Mouse (Mus musculus): ENCODE results near the gene Rfpl4.
"Not testable (repeated sequence)": the region's sequence is repeated elsewhere in the genome, so short reads cannot be mapped to it uniquely, and the experiment has no call there.

Rfpl4 gene

DNA sequence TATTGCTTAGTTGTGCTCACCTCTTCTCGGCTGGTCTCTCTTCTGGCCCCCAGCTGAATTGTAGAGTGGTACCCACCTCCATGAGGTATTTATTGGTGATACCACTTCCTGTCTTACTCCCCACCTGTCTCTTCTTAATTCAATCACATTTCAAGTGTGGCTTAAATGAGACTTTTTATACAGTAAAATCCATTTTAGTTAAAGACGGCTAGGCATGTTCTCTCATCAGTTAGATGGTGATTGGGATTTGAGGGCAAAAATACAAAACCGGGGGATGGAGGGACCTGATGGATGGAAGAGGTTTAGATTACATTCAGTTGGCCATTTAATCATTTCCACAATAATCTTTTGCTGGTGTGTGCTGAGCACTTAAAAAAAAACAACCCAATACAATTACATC is at the start of gene Rfpl4:
TSS of gene Rfpl4 (minus strand) at position 101 of the 400 bp plus-strand sequence.
- no peak for DNase-seq

DNA sequence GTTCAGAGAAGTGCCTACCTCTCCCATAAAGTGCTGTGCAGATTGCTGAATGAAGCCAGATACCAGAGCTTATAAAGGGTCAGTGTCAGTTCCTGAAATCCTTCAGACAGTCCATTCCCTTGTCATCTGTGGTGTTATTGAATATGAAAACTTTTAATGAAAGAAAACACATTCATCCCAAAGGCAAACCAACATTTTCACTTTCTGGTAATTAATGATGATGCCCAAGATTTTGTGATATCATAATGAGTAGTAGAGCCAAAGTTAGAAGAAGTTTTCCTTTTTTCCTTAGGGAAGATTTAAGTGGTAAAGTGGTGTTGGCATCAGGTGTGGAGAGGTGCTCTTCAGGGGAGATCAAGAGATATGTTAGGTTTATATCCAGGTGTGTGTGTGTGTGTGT is 32.8 kb upstream of the Rfpl4 start, which contains the start of gene Vmn1r55:
TSS of gene Vmn1r55 (minus strand) at position 101 of the 400 bp plus-strand sequence.
- DNase-seq, result not testable (repeated sequence)

DNA sequence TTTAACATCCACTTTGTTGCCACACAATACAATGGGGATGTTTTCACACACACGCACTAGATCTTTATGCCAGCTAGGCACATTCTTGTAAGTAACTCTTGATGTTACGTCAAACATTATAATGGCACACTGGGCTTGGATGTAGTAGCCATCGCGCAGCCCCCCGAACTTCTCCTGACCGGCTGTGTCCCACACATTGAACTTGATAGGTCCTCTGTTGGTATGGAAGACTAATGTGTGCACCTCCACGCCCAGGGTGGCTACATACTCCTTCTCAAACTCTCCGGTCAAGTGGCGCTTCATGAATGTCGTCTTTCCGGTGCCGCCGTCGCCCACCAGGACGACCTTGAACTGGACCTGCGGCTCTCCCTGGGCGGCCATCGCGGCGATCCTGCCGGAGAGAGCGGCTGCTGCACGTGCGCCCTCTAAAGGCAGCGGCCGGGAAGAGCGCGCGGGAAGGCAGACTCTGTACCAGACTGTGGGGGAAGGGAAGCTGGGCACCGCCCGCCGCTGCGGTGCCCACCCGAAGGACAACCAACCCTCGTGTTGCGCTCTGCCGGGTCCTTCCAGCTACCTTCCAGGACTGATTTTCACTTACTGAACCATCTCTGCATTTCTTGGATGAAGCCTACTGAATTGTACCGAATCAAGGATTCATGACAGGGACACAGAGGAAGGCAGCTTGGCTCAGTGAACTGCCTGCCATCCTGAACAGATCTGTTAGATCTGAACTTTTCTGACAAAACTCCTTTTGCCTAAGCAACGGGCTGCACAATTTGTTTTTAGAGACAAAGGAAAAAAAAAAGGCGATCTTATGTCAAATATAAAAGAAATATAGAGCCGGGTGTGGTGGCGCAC is 9.0 kb upstream of the Rfpl4 start, which contains the start of gene Rasl2-9:
TSS of gene Rasl2-9 (minus strand) at position 402 of the 858 bp plus-strand sequence.
- peak; percentile 62 to 81 for DNase-seq

DNA sequence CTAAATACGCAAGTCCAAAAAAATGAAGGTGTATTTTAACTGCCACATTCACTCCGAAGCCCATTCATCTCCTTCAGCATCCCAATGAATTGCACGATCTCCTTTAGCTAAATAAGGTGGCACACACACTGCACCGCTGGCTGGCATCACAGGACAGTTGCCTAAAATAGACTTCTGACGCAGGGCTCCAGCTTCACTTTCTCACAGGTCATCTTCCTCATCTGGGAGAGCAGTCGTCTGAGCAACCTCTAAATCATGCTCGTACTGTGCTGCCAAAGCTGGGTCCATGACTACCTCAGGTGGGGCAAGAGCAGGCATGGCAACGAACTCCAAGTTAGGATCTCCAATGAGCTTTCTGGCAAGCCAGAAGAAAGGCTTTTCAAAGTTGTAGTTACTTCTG is 8.3 kb upstream of the Rfpl4 start:
- DNase-seq, result no peak

DNA sequence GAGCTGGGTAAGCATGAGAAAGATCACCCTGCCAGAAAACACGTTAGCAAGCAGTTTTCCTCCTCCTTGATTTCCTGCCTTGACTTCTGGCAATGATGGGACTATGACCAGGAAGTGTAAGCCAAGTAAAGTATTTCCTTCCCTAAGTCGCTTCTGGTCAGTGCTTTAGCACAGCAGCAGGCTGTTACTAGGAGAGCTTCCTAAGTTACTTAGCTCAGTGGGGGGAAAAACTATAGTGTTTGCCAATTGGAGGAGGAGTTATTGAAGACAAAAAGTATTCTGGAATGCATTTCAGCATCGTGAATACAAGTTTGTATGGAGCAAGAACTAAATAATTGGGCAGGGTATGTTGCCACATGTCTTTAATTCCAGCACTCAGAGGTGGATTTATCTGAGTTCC is 4.0 kb downstream of the Rfpl4 start:
- no peak for DNase-seq

DNA sequence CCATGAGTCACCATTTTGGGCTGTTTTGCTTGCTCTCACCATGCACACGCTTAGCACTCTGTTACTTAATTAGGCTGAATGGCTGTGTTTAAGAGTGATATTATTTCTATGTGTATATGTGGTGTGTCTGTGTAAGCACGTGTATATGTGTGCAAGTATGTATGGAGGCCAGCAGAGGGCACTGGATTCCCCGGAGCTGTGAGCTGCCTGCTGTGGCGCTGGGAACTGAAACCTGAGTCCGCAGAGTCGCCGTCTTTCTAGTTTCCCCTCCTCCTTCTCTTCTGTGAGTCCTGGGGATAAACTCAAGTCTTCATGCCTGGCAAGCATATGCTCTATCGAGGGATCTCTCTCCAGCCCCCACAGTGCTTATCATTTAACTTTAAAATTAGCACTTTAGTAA is 7.4 kb downstream of the Rfpl4 start:
- DNase-seq, result no peak

DNA sequence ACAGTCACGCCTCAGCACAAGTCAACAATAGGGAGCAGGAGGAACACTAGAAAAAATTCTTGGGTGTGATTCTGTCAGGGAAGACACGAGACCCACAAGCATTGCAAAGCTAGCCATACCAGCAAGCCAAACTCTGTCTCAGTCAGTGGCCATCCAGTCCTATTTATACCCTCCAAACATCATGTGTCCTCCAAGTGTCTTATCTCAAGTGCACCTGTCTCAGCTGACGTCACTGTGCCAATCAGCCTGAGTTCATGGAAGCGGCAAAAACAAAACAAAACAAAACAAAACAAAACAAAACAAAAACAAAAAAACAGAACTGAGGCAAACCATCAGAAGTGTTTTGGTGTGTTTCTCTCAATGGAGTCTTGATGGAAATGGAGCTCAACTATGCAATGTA is 8.5 kb downstream of the Rfpl4 start:
- no peak for DNase-seq

DNA sequence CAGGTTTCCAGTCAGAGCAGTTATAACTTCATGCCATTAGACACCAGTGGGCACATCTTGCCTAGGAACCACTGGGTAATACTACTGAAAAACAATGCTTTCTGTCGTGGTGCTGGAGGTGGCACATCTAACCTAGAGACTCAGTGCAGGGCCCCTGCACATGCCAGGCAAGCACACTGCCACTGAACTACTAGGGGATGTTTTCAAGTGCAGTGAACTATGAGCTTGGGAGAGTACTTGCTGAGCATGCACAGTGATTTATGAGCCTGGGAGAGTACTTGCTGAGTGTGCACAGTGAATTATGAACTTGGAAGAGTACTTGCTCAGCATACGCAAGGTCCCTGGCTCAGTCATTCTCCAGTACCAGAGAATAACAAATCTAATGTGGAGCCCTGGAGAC is 14.2 kb downstream of the Rfpl4 start:
- peak; percentile 32 to 43 for DNase-seq

DNA sequence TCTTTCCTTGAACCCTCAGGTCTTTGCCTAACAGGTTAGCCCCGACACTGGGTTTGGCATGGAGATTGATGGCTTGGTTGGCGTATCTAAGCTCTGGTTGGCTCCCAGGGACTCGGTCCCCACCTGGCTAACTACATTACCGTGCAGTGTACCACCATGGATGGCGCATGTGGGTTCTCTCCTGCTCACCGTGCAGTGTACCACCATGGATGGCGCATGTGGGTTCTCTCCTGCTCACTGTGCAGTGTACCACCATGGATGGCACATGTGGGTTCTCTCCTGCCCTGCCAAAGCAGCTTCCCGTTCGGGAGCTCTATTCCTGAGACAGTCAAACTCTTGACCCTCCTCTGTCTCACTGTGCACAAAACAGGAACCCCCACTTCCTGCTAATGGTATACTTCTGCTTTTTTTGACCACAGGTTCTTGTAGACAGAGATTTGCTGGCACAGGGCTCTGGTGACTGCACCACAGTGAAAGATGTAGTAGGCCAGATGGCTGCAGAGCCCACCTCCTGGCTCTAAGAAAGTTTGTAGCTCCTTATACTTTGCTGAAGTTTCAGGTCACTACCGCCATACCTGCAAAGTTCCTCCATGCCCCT is 15.6 kb downstream of the Rfpl4 start:
- DNase-seq, result no peak

DNA sequence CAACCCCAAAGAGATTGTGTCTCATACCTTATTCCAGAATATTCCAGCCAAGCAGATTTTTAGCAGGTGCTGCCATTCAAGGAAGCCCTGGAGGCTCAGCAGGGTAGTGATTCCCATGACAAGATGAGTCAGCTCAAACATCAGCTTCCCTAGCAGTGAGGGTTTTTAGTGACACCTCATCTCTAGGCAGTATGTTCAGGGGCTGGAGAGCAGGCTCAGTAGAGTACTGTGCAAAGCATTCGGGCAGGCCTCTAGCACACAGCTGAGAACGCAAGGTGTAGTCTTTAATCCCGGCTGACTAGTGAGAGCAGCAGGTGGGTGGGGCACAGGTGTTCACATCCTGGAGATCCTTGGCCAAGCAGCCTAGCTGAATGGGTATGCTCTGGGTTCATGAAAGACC is 17.0 kb downstream of the Rfpl4 start:
- no peak for DNase-seq

DNA sequence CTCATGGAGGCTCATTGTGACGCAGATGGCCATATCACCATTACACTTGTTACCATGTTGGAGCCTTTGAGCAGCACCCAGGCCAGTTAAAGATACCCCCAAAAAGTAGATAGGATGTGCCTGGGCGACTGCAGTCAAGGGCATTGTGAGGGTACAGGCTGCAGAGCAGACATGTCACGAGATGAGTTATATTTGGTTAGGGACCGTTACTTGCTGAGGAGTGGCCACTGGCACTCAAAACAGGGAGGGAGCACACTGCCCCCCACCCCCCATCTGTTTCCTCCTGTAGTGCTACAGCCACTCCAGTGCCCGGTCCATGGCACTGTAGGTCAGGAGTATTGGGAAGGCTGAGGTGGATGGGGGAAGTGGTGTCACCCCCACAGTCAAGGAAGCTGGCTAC is 18.0 kb downstream of the Rfpl4 start:
- DNase-seq, result no peak

DNA sequence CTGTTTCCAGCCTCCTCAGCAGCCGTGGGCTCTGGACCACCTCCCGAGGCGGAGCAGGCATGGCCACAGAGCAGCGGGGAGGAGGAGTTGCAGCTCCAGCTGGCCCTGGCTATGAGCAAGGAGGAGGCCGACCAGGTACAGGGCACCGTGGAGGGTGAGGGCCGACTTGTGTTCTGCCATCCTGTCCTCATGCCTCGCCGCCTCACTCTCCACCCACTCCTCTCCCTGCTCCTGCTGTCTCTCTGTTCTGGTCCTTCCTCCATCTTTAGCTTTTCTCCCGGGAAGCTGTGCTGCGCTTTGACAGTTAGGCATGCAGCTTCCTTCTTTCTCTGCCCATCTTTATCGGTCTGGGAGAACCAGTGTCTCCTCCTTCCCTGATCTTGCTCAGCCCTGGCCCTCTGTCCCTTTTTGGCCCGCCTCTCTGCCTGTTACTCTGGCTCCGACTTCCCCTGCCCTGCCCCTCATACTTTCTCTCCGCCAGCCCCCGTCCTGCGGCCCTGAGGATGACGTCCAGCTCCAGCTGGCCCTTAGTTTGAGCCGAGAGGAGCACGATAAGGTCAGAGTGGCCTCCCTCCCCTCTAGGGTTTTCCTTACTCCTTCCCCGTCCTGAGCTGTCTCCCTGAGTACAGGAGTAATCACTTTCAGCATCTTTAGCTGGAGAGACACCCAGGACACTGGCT is 23.8 kb downstream of the Rfpl4 start:
- no peak for DNase-seq

DNA sequence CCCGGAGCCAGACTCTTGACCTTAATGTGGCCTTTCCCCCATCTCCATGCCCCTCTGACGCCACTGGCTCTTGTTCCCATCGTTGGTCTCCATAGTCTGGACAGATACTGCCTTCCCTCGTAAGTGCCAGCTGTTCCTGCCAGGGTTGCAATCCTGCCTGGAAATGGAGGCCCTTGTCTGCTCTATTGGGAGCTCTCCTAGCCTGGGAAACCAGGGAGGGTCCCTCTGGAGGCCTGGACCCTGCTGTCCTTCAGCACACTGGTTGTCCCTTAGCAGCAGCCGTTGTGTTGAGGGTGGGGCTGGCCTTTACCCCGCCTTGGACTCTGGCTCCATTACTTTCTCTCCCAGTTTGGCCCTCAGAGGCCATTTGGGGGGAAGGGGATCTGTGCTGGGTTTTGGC is 24.4 kb downstream of the Rfpl4 start:
- no peak for DNase-seq

DNA sequence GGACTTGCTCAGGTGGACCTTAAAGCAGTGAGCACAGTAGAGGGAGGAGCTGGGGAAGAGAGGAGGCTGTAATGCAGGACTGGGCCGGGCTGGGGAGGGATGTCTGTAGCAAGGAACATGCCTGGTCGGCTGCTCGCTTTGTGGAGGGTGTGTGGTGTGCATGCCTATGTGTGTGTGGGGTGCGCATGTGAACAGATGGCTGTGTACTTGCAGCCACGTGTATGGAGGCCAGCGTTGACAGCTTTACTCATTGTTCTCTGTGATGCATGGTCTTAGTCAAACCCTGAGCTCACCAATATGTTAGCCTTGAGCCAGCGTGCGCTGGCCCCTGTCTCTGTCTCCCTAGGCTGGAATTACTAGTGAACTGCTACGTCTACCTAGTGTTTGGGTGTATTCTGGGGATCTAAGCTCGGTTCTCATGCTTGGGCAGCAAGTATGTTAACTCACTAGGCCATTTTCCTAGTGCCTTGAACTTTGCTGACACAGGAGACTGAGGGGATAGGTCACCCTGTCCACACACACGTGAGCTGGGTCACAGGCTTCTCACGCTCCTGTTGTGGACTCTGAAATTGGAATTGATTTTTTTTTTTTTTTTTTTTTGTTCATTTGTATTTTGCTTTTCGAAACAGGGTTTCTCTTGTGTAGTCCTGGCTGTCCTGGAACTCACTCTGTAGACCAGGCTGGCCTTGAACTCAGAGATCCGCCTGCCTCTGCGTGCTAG is 25.6 kb downstream of the Rfpl4 start:
- no peak for DNase-seq

DNA sequence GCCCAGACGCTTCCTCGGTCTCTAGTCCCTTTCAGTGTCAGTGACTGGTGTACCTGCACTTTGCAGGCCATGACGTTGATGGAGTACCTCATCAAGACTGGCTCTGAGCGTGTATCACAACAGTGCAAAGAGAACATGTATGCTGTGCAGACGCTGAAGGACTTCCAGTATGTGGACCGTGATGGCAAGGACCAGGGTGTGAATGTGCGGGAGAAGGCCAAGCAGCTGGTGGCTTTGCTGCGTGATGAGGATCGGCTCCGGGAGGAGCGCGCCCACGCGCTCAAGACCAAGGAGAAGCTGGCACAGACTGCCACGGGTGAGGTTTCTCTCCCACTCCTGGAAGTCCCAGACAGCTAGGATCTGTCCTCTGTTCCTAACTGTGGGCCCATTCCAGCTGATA is 26.9 kb downstream of the Rfpl4 start:
- no peak for DNase-seq

DNA sequence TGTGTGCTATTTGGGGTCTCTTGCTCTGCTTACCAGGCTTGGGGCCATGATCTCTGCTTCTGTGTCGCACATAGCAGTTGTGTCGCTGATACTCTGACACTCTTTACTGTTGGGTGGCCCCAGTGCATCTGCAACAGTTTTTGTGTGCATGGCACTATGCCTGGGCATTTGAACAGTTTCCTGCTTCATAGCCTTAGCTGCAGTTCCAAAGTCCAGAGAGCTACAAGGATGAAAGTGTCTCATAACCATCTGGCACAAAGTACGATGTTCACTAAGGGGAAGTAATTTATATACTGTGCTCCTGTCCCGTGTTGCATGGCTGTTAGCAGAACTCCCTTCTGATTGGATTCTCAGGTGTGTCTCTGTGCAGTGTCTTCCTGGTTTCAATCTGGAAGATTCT is 28.9 kb downstream of the Rfpl4 start:
- DNase-seq, result peak; percentile 59 to 70

DNA sequence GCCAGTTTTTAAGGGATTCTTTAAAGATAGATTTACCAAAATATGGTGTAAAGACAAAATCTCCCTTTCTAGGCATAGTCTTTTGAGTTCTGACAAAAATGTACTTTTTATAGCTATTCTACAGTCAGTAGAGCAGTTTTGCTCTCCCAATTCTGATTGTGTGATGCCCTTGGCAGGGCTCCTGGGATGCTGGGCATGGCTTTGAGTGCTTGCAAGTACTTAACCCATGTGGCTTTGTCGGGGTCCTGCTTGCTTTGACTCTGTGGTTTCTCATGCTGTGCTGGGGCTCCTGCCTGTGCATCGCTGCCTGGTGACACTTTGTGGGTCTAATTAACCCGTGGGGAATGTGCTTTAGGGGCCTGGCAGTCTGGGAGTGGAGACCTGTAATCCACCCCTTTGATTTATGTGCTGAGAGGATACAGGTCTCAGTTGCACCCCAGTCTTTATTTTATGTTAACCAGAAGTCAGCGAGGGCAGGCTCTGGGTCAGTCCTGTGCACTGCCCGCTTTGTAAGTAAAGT is 29.8 kb downstream of the Rfpl4 start:
- no peak for DNase-seq

DNA sequence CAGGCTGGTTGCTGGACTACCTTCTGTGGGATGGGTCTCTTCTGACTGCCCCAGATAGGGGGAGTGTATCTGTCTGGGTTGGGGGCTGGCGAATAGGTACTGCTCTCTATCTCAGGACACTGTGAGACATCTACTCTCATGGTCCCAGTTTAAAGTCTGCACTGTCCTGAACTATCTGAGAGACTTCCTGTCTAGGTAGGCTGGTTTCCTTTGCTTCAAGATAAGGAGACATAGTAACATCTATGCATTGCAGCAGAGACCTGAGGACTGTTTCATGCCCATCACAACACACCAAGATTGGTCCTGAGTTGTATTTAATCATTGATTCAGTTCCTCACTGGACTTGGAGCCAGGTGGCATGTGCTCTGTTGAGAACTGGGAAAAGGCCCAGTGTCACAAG is 31.2 kb downstream of the Rfpl4 start:
- DNase-seq, result no peak

DNA sequence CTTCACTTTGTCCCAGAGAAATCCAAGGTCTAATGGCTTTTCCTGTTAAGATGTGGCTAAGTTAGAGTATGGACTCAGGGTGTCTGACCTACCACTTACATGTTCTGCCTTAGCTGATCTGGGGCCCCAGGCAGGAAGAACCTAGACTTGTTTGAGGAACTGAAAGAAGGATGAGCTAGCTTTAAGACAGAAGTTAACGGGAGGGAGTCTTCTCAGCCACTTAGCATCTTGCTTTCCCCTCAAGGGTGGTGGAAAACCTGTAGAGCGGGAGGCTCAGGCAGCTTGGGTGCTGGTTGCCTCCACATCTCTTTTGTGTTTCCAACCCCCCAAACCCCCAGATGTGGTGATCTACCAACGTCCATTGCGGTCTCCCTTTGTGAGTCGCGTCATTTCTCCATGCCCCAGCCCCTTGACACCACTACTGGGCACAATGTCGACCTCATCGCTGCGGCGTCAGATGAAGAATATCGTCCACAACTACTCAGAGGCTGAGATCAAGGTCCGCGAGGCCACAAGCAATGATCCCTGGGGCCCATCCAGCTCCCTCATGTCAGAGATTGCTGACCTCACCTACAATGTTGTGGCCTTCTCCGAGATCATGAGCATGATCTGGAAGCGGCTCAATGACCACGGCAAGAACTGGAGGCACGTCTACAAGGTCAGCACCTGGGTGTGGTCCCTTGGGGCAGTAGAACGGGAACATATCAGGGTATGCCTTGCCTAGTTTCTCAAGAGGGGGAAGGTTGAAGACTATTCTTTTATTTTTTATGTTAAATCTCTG is 33.2 kb downstream of the Rfpl4 start:
- DNase-seq, result peak; percentile 67 to 74

DNA sequence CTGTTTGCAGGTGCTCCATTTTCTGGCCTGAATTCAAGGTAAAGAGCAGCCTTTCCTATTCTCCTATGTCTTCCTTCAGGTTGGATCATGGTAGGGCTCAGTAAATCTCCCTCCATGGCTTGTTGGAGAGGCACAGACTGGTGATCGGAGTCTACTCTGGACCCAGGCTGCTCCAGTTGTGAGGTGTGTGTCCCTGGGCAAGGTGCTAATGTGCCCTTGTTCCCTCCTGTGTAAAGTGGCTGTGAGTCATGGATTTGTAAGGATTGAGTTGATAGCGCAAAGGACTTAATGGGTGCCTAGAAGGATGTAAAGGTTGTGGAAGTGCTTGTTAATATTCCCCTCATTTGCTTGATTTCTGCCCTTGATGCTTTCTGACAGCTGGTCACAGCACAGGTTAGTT is 34.8 kb downstream of the Rfpl4 start:
- DNase-seq, result no peak

DNA sequence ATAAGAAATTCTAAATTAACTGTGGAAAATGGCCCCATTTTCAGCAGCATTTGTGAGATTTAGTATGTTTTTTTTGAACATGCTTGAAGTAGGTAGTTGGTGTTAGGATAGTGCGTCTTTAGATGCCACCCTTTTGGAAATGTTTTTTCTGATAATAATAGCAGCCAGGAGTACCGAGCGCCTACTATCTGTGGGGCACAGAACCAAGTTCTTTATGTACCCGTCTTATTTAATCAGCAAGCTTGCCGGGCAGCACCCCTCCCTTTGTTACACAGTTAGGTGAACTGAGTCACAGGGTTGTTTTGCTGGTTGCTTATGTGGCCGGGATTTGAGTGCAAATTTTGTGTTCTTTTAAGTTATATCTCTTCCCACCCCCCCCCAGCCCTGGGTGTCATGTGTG is 35.5 kb downstream of the Rfpl4 start:
- no peak for DNase-seq

DNA sequence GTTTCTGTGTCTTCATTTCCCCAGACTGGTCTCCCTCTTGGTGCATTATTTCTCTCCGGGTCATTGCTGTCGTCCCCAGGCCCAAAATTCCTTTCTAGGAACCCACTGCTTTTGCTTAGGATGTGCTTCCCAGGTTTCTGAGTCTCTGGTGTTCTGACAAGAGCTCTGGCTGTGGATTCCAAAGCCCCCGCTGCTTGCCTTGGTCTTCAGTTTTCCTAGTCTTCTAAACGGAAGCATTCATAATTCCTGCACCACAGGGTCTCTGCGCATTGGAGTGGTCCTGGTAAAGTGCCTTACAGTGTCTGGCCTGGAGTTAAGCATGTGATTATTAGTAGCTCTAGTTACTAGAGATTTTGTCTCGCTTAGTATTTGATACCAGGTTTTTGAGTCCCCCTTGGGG is 35.9 kb downstream of the Rfpl4 start:
- no peak for DNase-seq

Measured in kidney, adult 8-10 months (tissue).